Mouse (Mus musculus) heart, postnatal 0 days (tissue): ENCODE results near the gene Il4.

Experiments
- CTCF ChIP-seq: IDR thresholded peaks from 2 replicates; pipeline ENCODE4 v1.5.1; 2016; ENCODE audit warnings: antibody characterized with exemption, control low read depth, low read depth
- EP300 ChIP-seq: IDR thresholded peaks from 2 replicates; pipeline ENCODE4 v1.6.1; 2016; ENCODE audit warnings: antibody characterized with exemption, low read depth

DNA sequence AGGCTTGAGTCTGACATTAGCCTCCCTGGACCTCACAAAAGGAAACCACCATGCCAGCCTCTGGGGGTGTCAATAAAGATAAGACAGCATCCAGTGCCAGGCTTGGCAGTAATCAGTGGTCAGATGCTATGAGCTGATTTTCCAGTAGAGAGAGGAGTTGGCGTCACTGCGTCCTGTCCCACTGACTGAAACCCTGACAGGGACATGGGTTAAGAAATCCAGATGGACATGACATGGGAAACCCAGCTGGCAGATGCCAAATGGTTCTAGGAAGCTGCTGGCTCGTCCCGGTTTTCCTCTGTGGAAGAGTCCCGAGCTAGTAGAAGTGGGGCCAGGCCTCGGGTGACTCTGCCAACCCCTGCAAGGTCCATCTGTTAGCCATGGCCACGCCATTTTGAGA is 15.2 kb upstream of the Il4 start:
- no peak for TF ChIP-seq CTCF
- no peak for TF ChIP-seq EP300
